Mouse (Mus musculus): ENCODE measurements around the gene Tpbgl. TPM values are rescaled to one million over a fixed set of nuclear protein-coding genes. Genes with fewer than 3 reads are reported as not detected.

Gene Tpbgl
- polyA plus RNA-seq, 1 experiment from 2014 or later = 0.12 TPM

- Histone ChIP-seq H3K9me3 (ENCODE audit: control insufficient read depth, low read length) (no peaks in the 10 kb centered on the region), H3K36me3 (ENCODE audit: control insufficient read depth, insufficient read depth, low read length) (no peaks in the 10 kb centered on the region), H3K4me3 (ENCODE audit: low read depth, low read length) (no peak overlapping the region), H3K4me2 (ENCODE audit: low read depth, severe bottlenecking) (no peak overlapping the region), H3K27me3 (ENCODE audit: control insufficient read depth, insufficient read depth, low read length) (no peaks in the 10 kb centered on the region), H3K27ac (replicated peaks; ENCODE audit: low read depth, low read length) (no peak overlapping the region), H3K9ac (ENCODE audit: low read length) (no peak overlapping the region), H3K4me1 (ENCODE audit: control insufficient read depth, insufficient read depth, low read length) (0 out of 2 replicates have a peak, but pooled peaks cover 3% of the 10 kb centered on the region)
- WGBS = 92% methylated on average over 10 of the region's 10 CpGs
- DNase-seq (ENCODE audit: low spot score) = no peak
- ATAC-seq (ENCODE audit: insufficient number of reproducible peaks, low FRiP score, low TSS enrichment, low read depth) = no peak
These were observed 39.0 kb upstream of the Tpbgl start for GRCm38 (mm10) chr7:99665731-99666452.

- no peaks in the 10 kb centered on the region for H3K27me3 ChIP-seq (ENCODE audit: control insufficient read depth, insufficient read depth, low read length)
- no peak for DNase-seq (ENCODE audit: low spot score)
- H3K27ac ChIP-seq (replicated peaks; ENCODE audit: low read depth, low read length) = no peak overlapping the region
- no peaks in the 10 kb centered on the region for H3K9me3 ChIP-seq (ENCODE audit: control insufficient read depth, low read length)
- H3K9ac ChIP-seq (ENCODE audit: low read length) = no peak overlapping the region
- no peak for ATAC-seq (ENCODE audit: insufficient number of reproducible peaks, low FRiP score, low TSS enrichment, low read depth)
- no peak overlapping the region for H3K4me2 ChIP-seq (ENCODE audit: low read depth, severe bottlenecking)
- H3K36me3 ChIP-seq (ENCODE audit: control insufficient read depth, insufficient read depth, low read length) = no peaks in the 10 kb centered on the region
- 60% methylated on average over 11 of the region's 11 CpGs for WGBS
- H3K4me3 ChIP-seq (ENCODE audit: low read depth, low read length) = no peak overlapping the region
- 0 out of 2 replicates have a peak, but pooled peaks cover 3% of the 10 kb centered on the region for H3K4me1 ChIP-seq (ENCODE audit: control insufficient read depth, insufficient read depth, low read length)
These were observed 37.9 kb upstream of the Tpbgl start for GRCm38 (mm10) chr7:99664571-99665485.

GRCm38 (mm10) chr7:99663507-99664220 is 36.8 kb upstream of the Tpbgl start:
- H3K27me3 ChIP-seq (ENCODE audit: control insufficient read depth, insufficient read depth, low read length) = no peaks in the 10 kb centered on the region
- 88% methylated on average over 9 of the region's 9 CpGs for WGBS

GRCm38 (mm10) chr7:99662311-99662710 is 35.4 kb upstream of the Tpbgl start:
- Histone ChIP-seq H3K4me2 (ENCODE audit: low read depth, severe bottlenecking) (no peak overlapping the region), H3K4me3 (ENCODE audit: low read depth, low read length) (no peak overlapping the region), H3K36me3 (ENCODE audit: control insufficient read depth, insufficient read depth, low read length) (no peaks in the 10 kb centered on the region), H3K27ac (replicated peaks; ENCODE audit: low read depth, low read length) (no peak overlapping the region), H3K9me3 (ENCODE audit: control insufficient read depth, low read length) (no peaks in the 10 kb centered on the region), H3K4me1 (ENCODE audit: control insufficient read depth, insufficient read depth, low read length) (no peaks in the 10 kb centered on the region), H3K9ac (ENCODE audit: low read length) (no peak overlapping the region), H3K27me3 (ENCODE audit: control insufficient read depth, insufficient read depth, low read length) (no peaks in the 10 kb centered on the region)
- DNase-seq (ENCODE audit: low spot score) (no peak), ATAC-seq (ENCODE audit: insufficient number of reproducible peaks, low FRiP score, low TSS enrichment, low read depth) (no peak)
- WGBS = 61% methylated on average over 2 of the region's 2 CpGs

More at GRCm38 (mm10) chr7:99663507-99664220, 36.8 kb upstream of the Tpbgl start:
- Histone ChIP-seq H3K9ac (ENCODE audit: low read length) (no peak overlapping the region), H3K4me3 (ENCODE audit: low read depth, low read length) (no peak overlapping the region), H3K9me3 (ENCODE audit: control insufficient read depth, low read length) (no peaks in the 10 kb centered on the region), H3K36me3 (ENCODE audit: control insufficient read depth, insufficient read depth, low read length) (no peaks in the 10 kb centered on the region), H3K4me2 (ENCODE audit: low read depth, severe bottlenecking) (no peak overlapping the region), H3K4me1 (ENCODE audit: control insufficient read depth, insufficient read depth, low read length) (no peaks in the 10 kb centered on the region), H3K27ac (replicated peaks; ENCODE audit: low read depth, low read length) (no peak overlapping the region)
- ATAC-seq (ENCODE audit: insufficient number of reproducible peaks, low FRiP score, low TSS enrichment, low read depth) = no peak
- DNase-seq (ENCODE audit: low spot score) = no peak

- Histone ChIP-seq H3K27ac (replicated peaks; ENCODE audit: low read depth, low read length) (no peak overlapping the region), H3K4me2 (ENCODE audit: low read depth, severe bottlenecking) (no peak overlapping the region), H3K4me3 (ENCODE audit: low read depth, low read length) (no peak overlapping the region), H3K27me3 (ENCODE audit: control insufficient read depth, insufficient read depth, low read length) (no peaks in the 10 kb centered on the region), H3K4me1 (ENCODE audit: control insufficient read depth, insufficient read depth, low read length) (no peaks in the 10 kb centered on the region), H3K9me3 (ENCODE audit: control insufficient read depth, low read length) (no peaks in the 10 kb centered on the region), H3K36me3 (ENCODE audit: control insufficient read depth, insufficient read depth, low read length) (no peaks in the 10 kb centered on the region), H3K9ac (ENCODE audit: low read length) (no peak overlapping the region)
- WGBS = 76% methylated on average over 14 of the region's 14 CpGs
- ATAC-seq (ENCODE audit: insufficient number of reproducible peaks, low FRiP score, low TSS enrichment, low read depth) (no peak), DNase-seq (ENCODE audit: low spot score) (no peak)
These were observed 34.8 kb upstream of the Tpbgl start for GRCm38 (mm10) chr7:99661571-99662230.

GRCm38 (mm10) chr7:99661071-99661470 is 34.2 kb upstream of the Tpbgl start:
- 88% methylated on average over 9 of the region's 9 CpGs for WGBS
- H3K4me3 ChIP-seq (ENCODE audit: low read depth, low read length) = no peak overlapping the region
- ATAC-seq (ENCODE audit: insufficient number of reproducible peaks, low FRiP score, low TSS enrichment, low read depth) = no peak
- DNase-seq (ENCODE audit: low spot score) = no peak
- no peaks in the 10 kb centered on the region for H3K36me3 ChIP-seq (ENCODE audit: control insufficient read depth, insufficient read depth, low read length)
- H3K4me2 ChIP-seq (ENCODE audit: low read depth, severe bottlenecking) = no peak overlapping the region
- H3K9me3 ChIP-seq (ENCODE audit: control insufficient read depth, low read length) = no peaks in the 10 kb centered on the region
- no peak overlapping the region for H3K27ac ChIP-seq (replicated peaks; ENCODE audit: low read depth, low read length)
- no peaks in the 10 kb centered on the region for H3K27me3 ChIP-seq (ENCODE audit: control insufficient read depth, insufficient read depth, low read length)
- H3K9ac ChIP-seq (ENCODE audit: low read length) = no peak overlapping the region
- no peaks in the 10 kb centered on the region for H3K4me1 ChIP-seq (ENCODE audit: control insufficient read depth, insufficient read depth, low read length)

GRCm38 (mm10) chr7:99659379-99660029 is 32.6 kb upstream of the Tpbgl start:
- Histone ChIP-seq H3K9me3 (ENCODE audit: control insufficient read depth, low read length) (no peaks in the 10 kb centered on the region), H3K4me2 (ENCODE audit: low read depth, severe bottlenecking) (no peak overlapping the region), H3K27ac (replicated peaks; ENCODE audit: low read depth, low read length) (no peak overlapping the region), H3K4me1 (ENCODE audit: control insufficient read depth, insufficient read depth, low read length) (no peaks in the 10 kb centered on the region), H3K4me3 (ENCODE audit: low read depth, low read length) (no peak overlapping the region), H3K36me3 (ENCODE audit: control insufficient read depth, insufficient read depth, low read length) (no peaks in the 10 kb centered on the region), H3K9ac (ENCODE audit: low read length) (no peak overlapping the region), H3K27me3 (ENCODE audit: control insufficient read depth, insufficient read depth, low read length) (no peaks in the 10 kb centered on the region)
- WGBS = 45% methylated on average over 12 of the region's 12 CpGs
- DNase-seq (ENCODE audit: low spot score) = peak; percentile 91
- ATAC-seq (ENCODE audit: insufficient number of reproducible peaks, low FRiP score, low TSS enrichment, low read depth) = no peak

Measured in limb, embryonic 11.5 days (tissue).